Mouse (Mus musculus) G1E (cell line): ENCODE measurements around the gene Rnf126.

ENCODE experiments used
- CTCF ChIP-seq: IDR thresholded peaks from 2 replicates; pipeline ENCODE4 v1.5.1; 2012; ENCODE audit warnings: low read depth, low read length, inconsistent platforms, mixed read lengths
- GATA1 ChIP-seq: IDR thresholded peaks from 2 replicates; pipeline ENCODE4 v1.6.1; 2012; ENCODE audit warnings: borderline replicate concordance, low read length, inconsistent platforms, mixed read lengths
- GATA2 ChIP-seq: IDR thresholded peaks from 2 replicates; pipeline ENCODE4 v1.6.1; 2012; ENCODE audit warnings: low read depth, low read length, inconsistent platforms, borderline replicate concordance
- POLR2AphosphoS5 ChIP-seq: IDR thresholded peaks from 2 replicates; pipeline ENCODE4 v1.6.1; 2012; ENCODE audit warnings: low read depth, low read length, inconsistent platforms; ENCODE audit not compliant: insufficient replicate concordance
- TAL1 ChIP-seq: conservative IDR thresholded peaks from 2 replicates; pipeline ENCODE4 v1.6.1; 2012; ENCODE audit warnings: low read depth, low read length, inconsistent platforms, mixed read lengths

- no peak for TF ChIP-seq CTCF
- TF ChIP-seq TAL1: no peak
- no peak for TF ChIP-seq GATA1
- TF ChIP-seq GATA2: no peak
- no peak for TF ChIP-seq POLR2AphosphoS5
Measured at GRCm38 (mm10) chr10:79792339-79793040, 25.7 kb upstream of the Rnf126 start.
